Mouse (Mus musculus): Measurements from ENCODE around the gene Spaca4.

GRCm38 (mm10) chr7:45678513-45678912 lies 47.1 kb downstream of the Spaca4 start:
- no peak for TF ChIP-seq CTCF (IDR thresholded peaks at IDR 0.05)
- no peak for TF ChIP-seq POLR2A (IDR thresholded peaks at IDR 0.05; ENCODE audit: insufficient read depth, low read depth, low read length)

Measured in heart, adult 2 months (tissue).